Mouse (Mus musculus): ENCODE measurements at regions not wholly inside any gene's neighbourhood (a gene's known extent, or its start where the extent isn't known, plus 50 kb on each side); places are given as distances from the start of the nearest gene placed in this dataset.

GRCm38 (mm10) chr19:21077771-21078548 is 124.0 kb upstream of the Tmc1 start:
- DNase-seq (ENCODE audit: low spot score): no peak

- no peak for DNase-seq (ENCODE audit: low spot score)
Measured at GRCm38 (mm10) chr19:21068381-21068780, 114.4 kb upstream of the Tmc1 start.

GRCm38 (mm10) chr19:21066432-21067113 is 112.6 kb upstream of the Tmc1 start:
- no peak for DNase-seq (ENCODE audit: low spot score)

- no peak for DNase-seq (ENCODE audit: low spot score)
Measured at GRCm38 (mm10) chr19:21064902-21065301, 110.9 kb upstream of the Tmc1 start.

GRCm38 (mm10) chr19:21053597-21054544 is 99.9 kb upstream of the Tmc1 start:
- no peak for DNase-seq (ENCODE audit: low spot score)

GRCm38 (mm10) chr19:21052771-21053170 is 98.8 kb upstream of the Tmc1 start:
- DNase-seq (ENCODE audit: low spot score): no peak

- DNase-seq (ENCODE audit: low spot score): no peak
Measured at GRCm38 (mm10) chr19:21051872-21052271, 97.9 kb upstream of the Tmc1 start.

- DNase-seq (ENCODE audit: low spot score): no peak
Measured at GRCm38 (mm10) chr19:21050994-21051721, 97.2 kb upstream of the Tmc1 start.

GRCm38 (mm10) chr19:21049301-21049700 is 95.3 kb upstream of the Tmc1 start:
- no peak for DNase-seq (ENCODE audit: low spot score)

- no peak for DNase-seq (ENCODE audit: low spot score)
Measured at GRCm38 (mm10) chr19:21045565-21045964, 91.6 kb upstream of the Tmc1 start.

- DNase-seq (ENCODE audit: low spot score): no peak
Measured at GRCm38 (mm10) chr19:21043958-21044357, 90.0 kb upstream of the Tmc1 start.

GRCm38 (mm10) chr19:21042536-21042935 is 88.5 kb upstream of the Tmc1 start:
- DNase-seq (ENCODE audit: low spot score): no peak

GRCm38 (mm10) chr19:21037448-21038077 is 83.6 kb upstream of the Tmc1 start:
- DNase-seq (ENCODE audit: low spot score): peak; percentile 28

- DNase-seq (ENCODE audit: low spot score): no peak
Measured at GRCm38 (mm10) chr19:21036507-21037425, 82.8 kb upstream of the Tmc1 start.

GRCm38 (mm10) chr19:21035505-21035904 is 81.5 kb upstream of the Tmc1 start:
- no peak for DNase-seq (ENCODE audit: low spot score)

GRCm38 (mm10) chr19:21033991-21034390 is 80.0 kb upstream of the Tmc1 start:
- no peak for DNase-seq (ENCODE audit: low spot score)

GRCm38 (mm10) chr19:21032558-21032957 is 78.6 kb upstream of the Tmc1 start:
- no peak for DNase-seq (ENCODE audit: low spot score)

- DNase-seq (ENCODE audit: low spot score): no peak
Measured at GRCm38 (mm10) chr19:21031768-21032308, 77.8 kb upstream of the Tmc1 start.

- DNase-seq (ENCODE audit: low spot score): no peak
Measured at GRCm38 (mm10) chr19:21030971-21031370, 77.0 kb upstream of the Tmc1 start.

- no peak for DNase-seq (ENCODE audit: low spot score)
Measured at GRCm38 (mm10) chr19:21028981-21029380, 75.0 kb upstream of the Tmc1 start.
